Mouse (Mus musculus): ENCODE data around the gene Ppp1r1a. TPM values are rescaled to one million over a fixed set of nuclear protein-coding genes. Genes with fewer than 3 reads are reported as not detected.

Ppp1r1a gene
- total RNA-seq, 2 experiments from 2014 or later, result 14.8 to 18.0 TPM

Other genes with a start within 250 kb of the Ppp1r1a start
- not detected for gene Gpr84, start 227.4 kb downstream of the Ppp1r1a start, total RNA-seq (2021)
- 10 to 100 TPM; 24.3 to 26.2 TPM for gene Zfp385a, start 197.9 kb downstream of the Ppp1r1a start, total RNA-seq (2021)
- gene Itga5, start 171.2 kb downstream of the Ppp1r1a start, total RNA-seq (2021), result 100 to 1,000 TPM in 1 of 2 experiments, 10 to 100 TPM in 1; 89.4 to 101 TPM
- gene Gtsf1, start 107.5 kb downstream of the Ppp1r1a start, total RNA-seq (2021), result under 1 TPM; 0.52 to 0.53 TPM
- gene Gtsf2, start 89.5 kb downstream of the Ppp1r1a start, total RNA-seq (2021), result not detected
- gene Nckap1l, start 84.2 kb downstream of the Ppp1r1a start, total RNA-seq (2021), result 1 to 10 TPM; 3.7 to 4.2 TPM
- 1 to 10 TPM; 2.7 to 2.8 TPM for gene Pde1b, start 35.0 kb downstream of the Ppp1r1a start, total RNA-seq (2021)
- not detected for gene Glycam1, start 27.1 kb upstream of the Ppp1r1a start, total RNA-seq (2021)
- gene Mucl1, start 217.5 kb upstream of the Ppp1r1a start, total RNA-seq (2021), result not detected